Mouse (Mus musculus) B cell, adult 2 months (primary cell): ENCODE measurements at regions not wholly inside any gene's neighbourhood (a gene's known extent, or its start where the extent isn't known, plus 50 kb on each side); places are given as distances from the start of the nearest gene placed in this dataset.

Experiments used
- DNase-seq, 2 experiments: peaks; one replicate each; pipeline ENCODE4 v3.0.0; 2022

DNA sequence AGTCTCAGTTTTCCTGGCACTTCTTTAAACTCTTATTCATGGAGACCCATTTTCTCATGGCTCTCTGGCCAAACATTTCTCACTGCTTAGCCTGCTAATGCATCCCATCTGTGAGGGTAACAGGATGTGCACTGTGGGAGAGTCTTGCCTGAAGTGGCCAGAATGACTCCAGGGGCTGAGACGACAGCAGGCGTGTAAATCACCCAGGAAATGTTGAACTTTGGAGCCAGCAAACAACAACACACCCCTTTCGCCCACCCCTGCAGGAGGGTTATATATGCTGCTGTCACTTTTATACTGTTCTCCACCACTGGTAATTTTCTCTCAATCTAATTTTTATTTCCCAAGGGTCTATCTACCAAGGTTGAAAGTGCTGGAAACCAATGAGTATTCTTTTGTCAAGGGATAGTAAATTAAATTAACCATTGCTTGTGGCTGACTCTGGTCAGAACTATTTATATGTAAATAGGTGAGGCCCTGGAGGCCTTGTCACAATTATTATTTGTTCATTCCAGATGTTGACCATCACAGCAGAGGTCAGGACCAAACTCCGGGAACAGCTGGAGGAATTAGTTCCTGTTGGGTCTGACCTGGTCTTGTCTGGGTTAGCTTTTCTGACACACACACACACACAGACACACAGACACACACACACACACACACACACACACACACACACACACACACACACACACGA is 378.2 kb downstream of the Nucb2 start:
- DNase-seq: no peak

DNA sequence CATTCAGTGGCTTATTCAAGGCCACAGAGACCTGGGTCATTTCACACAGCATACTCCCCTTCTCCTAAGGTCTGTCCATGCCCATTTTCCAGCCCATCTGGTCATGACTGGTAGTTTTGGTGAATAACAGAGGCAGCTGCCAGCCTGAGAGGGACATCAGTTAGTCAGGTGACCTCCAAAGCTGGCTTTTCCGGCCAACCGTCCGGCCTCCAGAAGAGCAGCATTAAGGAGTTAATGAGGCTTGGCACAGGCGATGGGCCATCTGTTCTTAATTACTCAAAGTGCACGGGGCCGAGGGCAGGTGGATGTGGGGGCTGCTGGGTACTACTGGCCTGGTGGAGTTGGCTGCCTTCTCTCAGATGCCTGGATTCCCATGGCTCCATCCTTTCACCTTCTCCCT is 389.7 kb downstream of the Nucb2 start:
- no peak for DNase-seq

DNA sequence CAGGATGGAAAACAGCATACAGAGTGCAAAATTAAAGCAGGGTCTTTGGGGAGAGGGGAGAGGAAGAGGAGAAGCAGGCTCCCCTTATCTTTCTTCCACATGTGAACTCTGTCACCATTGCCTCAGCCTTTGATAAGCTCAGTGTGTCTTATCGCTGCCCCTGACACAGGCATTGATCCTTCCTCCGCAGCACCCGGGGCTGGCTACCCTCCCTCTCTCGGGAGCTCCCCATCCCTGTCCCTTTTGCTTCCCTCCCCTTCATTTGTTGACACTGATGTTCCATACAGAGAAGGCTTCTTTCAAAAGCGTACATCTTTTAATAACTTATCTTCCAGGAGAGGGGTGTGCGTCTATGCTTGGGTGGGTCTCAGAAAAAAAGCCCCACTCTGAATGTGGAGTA is 411.6 kb downstream of the Nucb2 start:
- no peak for DNase-seq

- DNase-seq: peak; percentile 66 to 67
Measured at GRCm38 (mm10) chr7:116917921-116918670, 413.9 kb downstream of the Nucb2 start.

GRCm38 (mm10) chr7:116946448-116946847 is 434.3 kb upstream of the Xylt1 start:
- DNase-seq: no peak

DNA sequence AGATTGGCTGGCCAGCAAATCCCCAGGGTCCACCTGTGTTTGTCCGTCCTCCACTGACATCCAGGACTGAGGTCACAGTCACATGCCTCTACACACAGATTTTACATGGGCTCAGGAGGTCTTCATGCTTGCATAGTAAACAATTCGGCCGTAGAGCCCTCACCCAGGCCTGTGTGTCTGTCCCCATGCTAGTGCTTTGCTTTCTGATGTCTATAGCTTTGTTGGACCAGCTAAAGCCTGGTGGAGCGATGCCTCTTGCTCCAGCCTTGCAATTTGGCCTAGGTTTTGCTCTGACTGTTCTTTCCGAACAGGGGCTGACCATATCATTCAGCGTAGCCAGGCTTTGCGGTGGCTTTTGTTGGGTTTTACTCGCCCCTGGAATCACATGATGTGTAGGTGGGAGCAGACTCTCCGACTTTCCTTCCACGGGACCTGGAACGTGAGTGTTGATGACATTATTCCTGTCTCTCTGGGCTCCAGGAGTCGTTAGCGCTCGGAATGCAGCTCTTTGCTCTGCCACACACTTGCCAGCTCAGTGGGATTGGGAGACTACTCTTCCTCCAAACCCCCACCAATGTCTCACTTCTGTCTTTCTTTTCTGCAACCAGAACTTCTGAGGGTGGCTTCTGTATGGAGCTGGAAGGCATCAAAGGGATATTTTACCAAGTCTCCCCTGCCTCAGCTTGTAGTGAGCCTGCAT is 421.4 kb upstream of the Xylt1 start:
- DNase-seq: no peak

DNA sequence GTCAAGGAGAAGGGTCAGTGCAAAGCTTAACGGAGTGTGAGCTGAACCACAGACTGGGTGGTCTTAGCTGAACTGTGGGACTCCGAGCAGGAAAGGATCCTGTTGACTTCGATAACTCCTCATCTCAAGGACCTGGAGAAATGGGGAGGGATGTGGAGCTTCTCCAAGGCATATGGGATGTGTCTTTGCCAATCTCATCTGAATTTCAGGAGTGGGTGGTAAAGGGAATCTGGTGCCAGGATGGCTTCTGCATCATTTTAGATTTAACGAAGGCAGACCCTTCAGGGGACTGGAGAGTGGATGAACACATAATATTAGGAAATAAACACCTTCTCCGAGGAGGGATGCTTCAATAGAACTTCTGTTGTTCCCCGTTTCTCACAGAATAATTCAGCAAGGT is 416.9 kb upstream of the Xylt1 start:
- DNase-seq: no peak

GRCm38 (mm10) chr7:116991351-116991750 is 389.4 kb upstream of the Xylt1 start:
- no peak for DNase-seq

GRCm38 (mm10) chr7:116992166-116992565 is 388.6 kb upstream of the Xylt1 start:
- no peak for DNase-seq

GRCm38 (mm10) chr7:116995770-116996169 is 385.0 kb upstream of the Xylt1 start:
- no peak for DNase-seq

DNA sequence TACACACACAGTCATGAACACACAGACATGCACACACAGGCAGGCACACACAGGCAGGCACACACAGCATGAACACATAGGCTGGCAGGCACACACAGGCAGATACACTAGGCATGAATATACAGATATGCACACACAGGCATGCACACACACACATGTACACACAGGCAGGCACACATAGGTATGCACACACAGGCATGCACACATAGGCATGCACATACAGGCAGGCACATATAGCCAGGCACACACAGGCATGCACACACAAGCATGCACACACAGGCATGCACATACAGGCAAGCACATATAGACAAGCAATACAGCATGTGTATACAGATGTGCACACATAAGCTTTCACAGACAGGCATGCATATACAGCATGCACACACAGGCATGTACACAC is 377.6 kb upstream of the Xylt1 start:
- no peak for DNase-seq

- DNase-seq: no peak
Measured at GRCm38 (mm10) chr7:117018349-117018748, 362.4 kb upstream of the Xylt1 start.

- DNase-seq: peak; percentile 38 to 47
Measured at GRCm38 (mm10) chr7:117021716-117022115, 359.1 kb upstream of the Xylt1 start.

GRCm38 (mm10) chr7:117044926-117045325 is 335.9 kb upstream of the Xylt1 start:
- no peak for DNase-seq

DNA sequence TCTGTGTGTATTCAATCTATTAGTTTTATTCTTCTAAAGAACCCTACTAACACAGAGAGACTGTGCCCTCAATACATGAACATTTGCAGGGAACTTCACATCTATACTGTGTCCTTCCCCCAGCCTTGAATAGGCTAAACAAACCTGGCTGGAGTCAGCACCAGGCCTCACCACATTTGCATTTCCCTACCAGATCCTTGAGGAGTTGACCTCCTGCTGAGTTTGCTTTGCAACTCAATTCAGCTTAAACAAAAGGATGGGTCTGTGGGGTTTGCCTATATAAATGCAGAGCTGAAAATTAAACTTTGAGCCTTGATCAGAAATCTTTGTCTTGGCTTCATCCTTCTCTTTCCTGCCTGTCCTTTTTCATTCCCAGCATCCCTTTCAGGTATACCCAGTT is 331.5 kb upstream of the Xylt1 start:
- no peak for DNase-seq

DNA sequence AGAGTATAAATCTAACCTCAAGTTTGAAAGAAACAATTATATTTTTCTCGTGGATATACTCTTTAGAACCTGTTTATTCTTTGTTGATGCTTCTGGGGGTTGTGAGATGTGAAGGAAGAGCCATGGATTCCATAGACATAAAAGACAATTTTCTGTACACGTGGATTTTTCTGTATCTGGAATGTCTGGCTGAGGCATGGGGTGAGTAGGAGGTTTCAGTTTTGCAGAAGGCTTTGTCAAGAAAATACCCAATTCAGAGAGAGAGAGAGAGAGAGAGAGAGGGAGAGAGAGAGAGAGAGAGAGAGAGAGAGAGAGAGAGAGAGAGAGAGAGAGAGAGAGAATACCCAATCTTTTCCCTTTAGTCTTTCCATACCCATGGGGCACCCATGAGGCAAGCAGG is 315.0 kb upstream of the Xylt1 start:
- DNase-seq: no peak

GRCm38 (mm10) chr7:117090911-117091550 is 289.7 kb upstream of the Xylt1 start:
- DNase-seq: peak; percentile 54 to 60

DNA sequence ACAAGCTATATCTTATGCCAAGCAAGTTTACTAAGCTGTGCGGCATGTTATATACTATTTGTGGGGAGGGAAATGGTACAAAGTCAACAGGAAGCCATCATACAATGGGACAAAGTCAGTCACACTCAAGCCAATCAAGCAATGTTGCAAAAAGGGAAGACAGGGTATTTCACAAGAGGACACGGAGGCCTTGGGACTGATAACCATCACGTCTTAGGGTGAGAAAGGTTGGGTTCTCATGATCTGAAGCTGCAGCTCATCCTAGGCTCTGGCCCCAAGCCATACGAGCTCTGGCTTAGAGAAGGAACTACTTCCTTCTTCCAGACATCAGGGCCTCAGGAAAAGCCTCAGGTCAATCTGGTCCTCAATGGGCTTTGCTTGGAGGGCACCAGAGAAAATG is 287.9 kb upstream of the Xylt1 start:
- no peak for DNase-seq

GRCm38 (mm10) chr7:117097618-117098017 is 283.2 kb upstream of the Xylt1 start:
- no peak for DNase-seq

DNA sequence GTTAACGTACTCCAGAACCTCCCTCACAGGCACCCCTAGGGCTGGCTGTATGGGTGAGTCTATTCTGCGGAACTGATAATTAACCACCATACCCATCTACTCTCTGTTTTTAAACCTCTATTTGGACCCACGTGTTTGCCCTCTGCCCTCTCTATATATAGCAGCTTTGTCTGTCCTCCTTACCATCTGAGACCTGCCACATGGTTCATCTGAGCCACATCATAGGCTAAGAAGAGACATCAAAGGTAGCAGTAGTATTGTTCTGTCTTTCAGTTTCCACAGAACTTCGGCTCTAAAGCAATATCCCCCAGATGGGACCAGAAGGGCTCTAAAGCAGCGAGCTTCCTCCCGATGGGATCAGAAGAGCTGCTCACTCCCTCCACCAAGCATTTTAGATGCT is 281.7 kb upstream of the Xylt1 start:
- DNase-seq: no peak

GRCm38 (mm10) chr7:117103035-117103434 is 277.7 kb upstream of the Xylt1 start:
- DNase-seq: no peak

- no peak for DNase-seq
Measured at GRCm38 (mm10) chr7:117106691-117107191, 274.0 kb upstream of the Xylt1 start.

- DNase-seq: no peak
Measured at GRCm38 (mm10) chr7:117108391-117108790, 272.4 kb upstream of the Xylt1 start.
